Mouse (Mus musculus) hindbrain, embryonic 10.5 days (tissue): ENCODE measurements around the gene Ces4a. TPM values are rescaled to one million over a fixed set of nuclear protein-coding genes. Genes with fewer than 3 reads are reported as not detected.
"Not testable (repeated sequence)": the region's sequence is repeated elsewhere in the genome, so short reads cannot be mapped to it uniquely, and the experiment has no call there.

ENCODE experiments used
- DNase-seq: peaks from one replicate; pipeline ENCODE4 v3.0.0-alpha.2; 2017; ENCODE audit warnings: low spot score
- H3K27ac ChIP-seq: fragments of 300-500 bp; sonication (generic); 2 replicates; pipeline ENCODE4 v1.5.1; 2016; ENCODE audit warnings: mild to moderate bottlenecking, moderate library complexity
- H3K27me3 ChIP-seq: fragments of 300-500 bp; sonication (generic); 2 replicates; pipeline ENCODE4 v1.6.1; 2016; ENCODE audit warnings: mild to moderate bottlenecking; ENCODE audit not compliant: poor library complexity, insufficient read depth, severe bottlenecking
- H3K36me3 ChIP-seq: fragments of 300-500 bp; sonication (generic); 2 replicates; pipeline ENCODE4 v1.6.1; 2016; ENCODE audit warnings: mild to moderate bottlenecking, moderate library complexity
- H3K4me1 ChIP-seq: fragments of 300-500 bp; sonication (generic); replicated peaks from 2 replicates; pipeline ENCODE4 v1.6.1; 2016; ENCODE audit warnings: mild to moderate bottlenecking
- H3K4me3 ChIP-seq: fragments of 300-500 bp; sonication (generic); 2 replicates; pipeline ENCODE4 v1.5.1; 2016; ENCODE audit warnings: mild to moderate bottlenecking, moderate library complexity
- H3K9me3 ChIP-seq: fragments of 300-500 bp; sonication (generic); 2 replicates; pipeline ENCODE4 v1.6.1; 2016; ENCODE audit warnings: mild to moderate bottlenecking, moderate library complexity
- WGBS: fragments of 180-500 bp; shearing (Covaris S2); methylation state at CpG from one replicate; pipeline ENCODE4 v1.1.7; 2016; 5-methylcytosine and 5-hydroxymethylcytosine counted together
- polyA plus RNA-seq: library from polyadenylated mRNA; unstranded; fragments of >200 nt; fragmentation: Nextera tagmentation; extraction: Ambion mirVana; gene quantifications from 2 replicates; pipeline ENCODE4 v1.2.1, GENCODE M21; 2016

The Ces4a gene
- polyA plus RNA-seq, result not detected in 2 replicates

DNA sequence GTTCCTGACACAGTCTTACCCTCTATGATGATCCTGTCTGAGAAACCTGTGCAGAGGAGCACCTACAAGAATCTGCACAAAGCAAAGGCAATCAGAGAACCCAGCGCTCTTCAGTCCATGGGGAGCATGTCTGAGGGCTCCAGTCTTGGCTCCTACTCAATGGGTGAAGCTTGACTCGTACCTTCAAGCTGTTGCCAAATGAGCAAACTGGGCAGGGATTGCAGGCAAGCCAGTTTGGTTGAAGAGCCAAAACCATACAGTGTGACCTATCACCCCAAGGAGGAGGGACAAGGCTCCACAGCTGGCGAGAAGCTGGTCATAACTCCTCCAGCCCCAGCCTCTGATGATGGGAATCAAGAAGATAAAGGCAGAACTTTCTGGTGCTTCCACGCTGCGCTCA is at the start of gene Ces4a:
Gene Ces4a (plus strand): TSS at position 292 of the 400 bp plus-strand sequence.
- Histone ChIP-seq H3K36me3 (no peaks in the 10 kb centered on the region), H3K4me1 (no peaks in the 10 kb centered on the region)
- WGBS, result 90% methylated on average over 5 of the region's 5 CpGs

GRCm38 (mm10) chr8:105083449-105084050 is 48.0 kb upstream of the Ces4a start, which contains the start of gene Ces3b:
Gene Ces3b (plus strand): TSS chr8:105083753.
- H3K27ac ChIP-seq, result no peak within 1 kb of the TSS
- no peaks in the 10 kb centered on the region for H3K9me3 ChIP-seq
- no peaks in the 10 kb centered on the region for H3K36me3 ChIP-seq
- H3K4me1 ChIP-seq, result no peaks in the 10 kb centered on the region
- no peak within 1 kb of the TSS for H3K4me3 ChIP-seq
- DNase-seq, result no peak
- H3K27me3 ChIP-seq, result no peaks in the 10 kb centered on the region
- WGBS, result 78% methylated on average over 7 of the region's 7 CpGs

More for the DNA sequence above, at the start of gene Ces4a:
- Histone ChIP-seq H3K27me3 (no peaks in the 10 kb centered on the region), H3K27ac (no peak within 1 kb of the TSS), H3K4me3 (no peak within 1 kb of the TSS), H3K9me3 (no peaks in the 10 kb centered on the region)
- no peak for DNase-seq

GRCm38 (mm10) chr8:105088166-105088565 is 43.4 kb upstream of the Ces4a start:
- H3K9me3 ChIP-seq, H3K4me3 ChIP-seq, H3K36me3 ChIP-seq, H3K27ac ChIP-seq, H3K27me3 ChIP-seq, H3K4me1 ChIP-seq, DNase-seq: not testable (repeated sequence)
- WGBS, result 81% methylated on average over 5 of the region's 5 CpGs

DNA sequence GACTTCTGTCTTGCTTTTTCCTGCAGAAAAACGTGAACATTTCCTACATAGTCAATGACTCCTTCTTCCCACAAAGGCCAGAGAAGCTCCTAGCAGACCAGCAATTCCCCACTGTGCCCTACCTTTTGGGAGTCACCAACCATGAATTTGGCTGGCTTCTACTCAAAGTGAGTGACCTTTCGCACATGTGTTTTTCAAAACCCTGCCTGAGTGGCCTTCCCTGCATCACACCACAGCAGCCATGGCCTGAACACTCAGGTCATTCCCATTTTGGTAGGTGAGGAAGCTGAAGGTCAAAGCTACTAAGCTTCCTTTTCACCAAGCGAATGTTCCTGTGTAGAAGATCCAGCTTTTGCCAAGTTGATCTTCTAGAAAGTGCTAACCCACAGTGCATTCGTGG is 43.0 kb upstream of the Ces4a start:
- H3K9me3 ChIP-seq, result no peaks in the 10 kb centered on the region
- no peak overlapping the region for H3K4me3 ChIP-seq
- no peaks in the 10 kb centered on the region for H3K27me3 ChIP-seq
- DNase-seq, result no peak
- H3K36me3 ChIP-seq, result no peaks in the 10 kb centered on the region
- 74% methylated on average over 4 of the region's 4 CpGs for WGBS
- no peak overlapping the region for H3K27ac ChIP-seq
- H3K4me1 ChIP-seq, result no peaks in the 10 kb centered on the region

GRCm38 (mm10) chr8:105093992-105094391 is 37.6 kb upstream of the Ces4a start:
- no peak for DNase-seq
- no peaks in the 10 kb centered on the region for H3K4me1 ChIP-seq
- H3K9me3 ChIP-seq, result no peaks in the 10 kb centered on the region
- no peaks in the 10 kb centered on the region for H3K36me3 ChIP-seq
- WGBS, result 91% methylated on average over 3 of the region's 3 CpGs
- no peaks in the 10 kb centered on the region for H3K27me3 ChIP-seq
- H3K27ac ChIP-seq, result no peak overlapping the region
- H3K4me3 ChIP-seq, result no peak overlapping the region

- not testable (repeated sequence) for H3K9me3 ChIP-seq, H3K27me3 ChIP-seq, H3K4me1 ChIP-seq, H3K4me3 ChIP-seq, H3K36me3 ChIP-seq, H3K27ac ChIP-seq, DNase-seq
- 74% methylated on average over 4 of the region's 4 CpGs for WGBS
These were observed 29.4 kb upstream of the Ces4a start for GRCm38 (mm10) chr8:105102101-105102785.

GRCm38 (mm10) chr8:105103701-105104100 is 27.9 kb upstream of the Ces4a start:
- H3K4me3 ChIP-seq, H3K4me1 ChIP-seq, H3K36me3 ChIP-seq, H3K9me3 ChIP-seq, H3K27me3 ChIP-seq, H3K27ac ChIP-seq, DNase-seq: not testable (repeated sequence)
- WGBS, result 91% methylated on average over 5 of the region's 5 CpGs

GRCm38 (mm10) chr8:105104220-105104619 is 27.4 kb upstream of the Ces4a start:
- Histone ChIP-seq H3K4me3 (no peak overlapping the region), H3K36me3 (no peaks in the 10 kb centered on the region), H3K27me3 (no peaks in the 10 kb centered on the region), H3K4me1 (no peaks in the 10 kb centered on the region), H3K9me3 (no peaks in the 10 kb centered on the region; the same call in 1 of the 2 replicates), H3K27ac (no peak overlapping the region)
- 90% methylated on average over 3 of the region's 3 CpGs for WGBS
- no peak for DNase-seq

- Histone ChIP-seq H3K4me1 (no peaks in the 10 kb centered on the region), H3K27me3 (no peaks in the 10 kb centered on the region), H3K36me3 (no peaks in the 10 kb centered on the region), H3K4me3 (no peak overlapping the region), H3K27ac (no peak overlapping the region), H3K9me3 (no peaks in the 10 kb centered on the region)
- no peak for DNase-seq
- WGBS, result 83% methylated on average over 9 of the region's 9 CpGs
These were observed 1.7 kb upstream of the Ces4a start for GRCm38 (mm10) chr8:105129864-105130263.

DNA sequence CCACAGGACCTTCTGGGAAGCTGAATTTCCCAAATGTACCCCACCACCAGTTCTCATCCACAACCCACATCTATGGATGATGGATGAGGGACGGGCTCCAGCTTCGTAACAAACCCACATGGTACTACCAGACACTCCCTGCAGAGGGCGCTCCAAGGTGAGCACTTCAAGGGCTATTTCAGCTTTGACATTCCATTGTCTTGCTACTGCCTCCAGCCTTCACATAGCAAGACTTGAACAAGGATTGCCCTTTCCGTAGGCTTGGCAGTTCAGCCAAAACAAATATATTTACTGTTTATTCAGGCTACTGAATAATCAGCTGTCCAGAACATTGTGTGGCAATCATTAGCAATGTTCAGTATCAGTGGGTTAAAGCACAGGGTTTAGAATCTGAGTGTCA is 6.8 kb downstream of the Ces4a start:
- H3K27me3 ChIP-seq, result peaks cover 7% of the 10 kb centered on the region; the same call in 1 of the 2 replicates
- no peaks in the 10 kb centered on the region for H3K9me3 ChIP-seq
- H3K4me3 ChIP-seq, result no peak overlapping the region
- H3K4me1 ChIP-seq, result peaks cover 4% of the 10 kb centered on the region; the same call in 1 of the 2 replicates
- WGBS, result 29% methylated on average over 4 of the region's 4 CpGs
- H3K36me3 ChIP-seq, result no peaks in the 10 kb centered on the region
- no peak overlapping the region for H3K27ac ChIP-seq
- peak; percentile 45 for DNase-seq

GRCm38 (mm10) chr8:105142395-105142794 is 10.8 kb downstream of the Ces4a start:
- Histone ChIP-seq H3K36me3 (no peaks in the 10 kb centered on the region), H3K4me1 (peaks cover 4% of the 10 kb centered on the region; the same call in 1 of the 2 replicates), H3K4me3 (peak overlapping the region; percentile 11; the same call in 1 of the 2 replicates), H3K9me3 (no peaks in the 10 kb centered on the region), H3K27me3 (peaks cover 11% of the 10 kb centered on the region; the same call in 1 of the 2 replicates), H3K27ac (no peak overlapping the region)
- no peak for DNase-seq
- 39% methylated on average over 19 of the region's 19 CpGs for WGBS

GRCm38 (mm10) chr8:105151654-105152053 is 20.1 kb downstream of the Ces4a start:
- Histone ChIP-seq H3K36me3 (no peaks in the 10 kb centered on the region), H3K27me3 (peaks cover 30% of the 10 kb centered on the region), H3K4me3 (no peak overlapping the region), H3K9me3 (no peaks in the 10 kb centered on the region), H3K27ac (no peak overlapping the region), H3K4me1 (peaks cover 11% of the 10 kb centered on the region)
- WGBS, result 64% methylated on average over 4 of the region's 4 CpGs
- DNase-seq, result no peak

GRCm38 (mm10) chr8:105152623-105153398 is 21.2 kb downstream of the Ces4a start:
- Histone ChIP-seq H3K27me3 (peaks cover 30% of the 10 kb centered on the region), H3K27ac (0 out of 2 replicates have a peak overlapping the region, but pooled peaks have one; percentile 20), H3K36me3 (no peaks in the 10 kb centered on the region), H3K4me1 (peaks cover 11% of the 10 kb centered on the region), H3K4me3 (peak overlapping the region; percentile 47), H3K9me3 (no peaks in the 10 kb centered on the region)
- DNase-seq, result peak; percentile 60
- WGBS, result 3% methylated on average over 27 of the region's 27 CpGs
